Mouse (Mus musculus): Measurements from ENCODE around the gene Olfr1185-ps1. TPM values are rescaled to one million over a fixed set of nuclear protein-coding genes. Genes with fewer than 3 reads are reported as not detected.
"Not testable (repeated sequence)": the region's sequence is repeated elsewhere in the genome, so short reads cannot be mapped to it uniquely, and the experiment has no call there.

Gene Olfr1185-ps1
- not detected in 2 replicates for polyA plus RNA-seq (2015; fragmentation: Nextera tagmentation; extraction: Ambion mirVana)

DNA sequence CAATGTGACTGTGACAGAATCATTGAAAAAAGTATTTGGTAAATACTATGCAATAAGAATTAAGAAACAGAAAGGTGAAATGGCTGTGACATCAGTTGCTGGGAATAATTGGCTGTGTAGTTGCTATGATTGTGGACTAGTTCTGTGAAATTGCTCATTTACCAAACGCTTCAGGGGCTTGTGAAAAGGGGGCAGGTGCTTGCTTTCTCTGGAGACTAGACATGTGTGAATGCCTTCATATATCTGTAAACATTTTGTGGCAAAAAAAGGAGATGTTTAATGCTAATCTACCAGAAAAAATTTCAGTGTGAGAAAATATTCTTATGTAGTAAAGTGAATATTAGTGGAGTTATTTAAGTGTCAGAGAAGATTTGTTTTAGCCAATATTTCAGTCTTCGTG lies at the start of gene Olfr1185-ps1:
TSS of gene Olfr1185-ps1 (plus strand) at position 301 of the 400 bp plus-strand sequence.
- H3K9ac ChIP-seq (ENCODE audit: low read depth, low read length), result no peak within 1 kb of the TSS
- H3K36me3 ChIP-seq (ENCODE audit: control insufficient read depth, insufficient read depth, low read length), result no peaks in the 10 kb centered on the region
- no peak within 1 kb of the TSS for H3K4me3 ChIP-seq (ENCODE audit: low read depth, low read length)
- H3K4me2 ChIP-seq (ENCODE audit: low read length), result no peak within 1 kb of the TSS
- no peaks in the 10 kb centered on the region for H3K9me3 ChIP-seq (replicated peaks; ENCODE audit: control insufficient read depth, low read length, poor library complexity, severe bottlenecking)
- H3K27me3 ChIP-seq (ENCODE audit: control insufficient read depth, insufficient read depth, low read depth, low read length), result no peaks in the 10 kb centered on the region
- H3K4me1 ChIP-seq (ENCODE audit: control insufficient read depth, insufficient read depth, low read length), result no peaks in the 10 kb centered on the region
- WGBS, result 73% methylated on average over 2 of the region's 2 CpGs
- H3K27ac ChIP-seq (ENCODE audit: low read length), result no peak within 1 kb of the TSS
- ATAC-seq, result no peak

DNA sequence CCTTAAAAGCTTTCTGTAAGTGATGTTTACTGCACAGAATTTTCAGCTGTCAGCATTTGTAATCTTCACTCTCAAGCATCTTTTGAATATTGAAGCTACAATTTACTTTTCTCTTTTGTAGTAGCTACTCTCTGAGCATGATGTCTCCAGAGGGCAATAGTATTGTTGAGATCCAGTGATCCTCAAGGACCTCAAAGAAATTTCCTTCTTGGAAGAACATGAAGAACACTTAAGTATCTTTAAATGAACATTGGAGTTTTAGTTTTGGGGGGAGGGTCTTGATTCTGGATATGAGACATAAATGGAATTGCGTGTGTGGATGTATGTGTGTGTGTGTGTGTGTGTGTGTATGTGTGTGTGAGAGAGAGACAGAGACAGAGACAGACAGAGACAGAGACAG lies 44.1 kb upstream of the Olfr1185-ps1 start, which contains the start of gene Gm13757:
TSS of gene Gm13757 (minus strand) at position 101 of the 400 bp plus-strand sequence.
- H3K27ac ChIP-seq (ENCODE audit: low read length), result no peak within 1 kb of the TSS
- no peaks in the 10 kb centered on the region for H3K36me3 ChIP-seq (ENCODE audit: control insufficient read depth, insufficient read depth, low read length)
- no peaks in the 10 kb centered on the region for H3K9me3 ChIP-seq (replicated peaks; ENCODE audit: control insufficient read depth, low read length, poor library complexity, severe bottlenecking)
- H3K4me2 ChIP-seq (ENCODE audit: low read length), result no peak within 1 kb of the TSS
- no peak for ATAC-seq
- H3K9ac ChIP-seq (ENCODE audit: low read depth, low read length), result no peak within 1 kb of the TSS
- H3K4me1 ChIP-seq (ENCODE audit: control insufficient read depth, insufficient read depth, low read length), result no peaks in the 10 kb centered on the region
- H3K27me3 ChIP-seq (ENCODE audit: control insufficient read depth, insufficient read depth, low read depth, low read length), result no peaks in the 10 kb centered on the region
- no peak within 1 kb of the TSS for H3K4me3 ChIP-seq (ENCODE audit: low read depth, low read length)
- 85% methylated on average over 1 of the region's 1 CpGs for WGBS

DNA sequence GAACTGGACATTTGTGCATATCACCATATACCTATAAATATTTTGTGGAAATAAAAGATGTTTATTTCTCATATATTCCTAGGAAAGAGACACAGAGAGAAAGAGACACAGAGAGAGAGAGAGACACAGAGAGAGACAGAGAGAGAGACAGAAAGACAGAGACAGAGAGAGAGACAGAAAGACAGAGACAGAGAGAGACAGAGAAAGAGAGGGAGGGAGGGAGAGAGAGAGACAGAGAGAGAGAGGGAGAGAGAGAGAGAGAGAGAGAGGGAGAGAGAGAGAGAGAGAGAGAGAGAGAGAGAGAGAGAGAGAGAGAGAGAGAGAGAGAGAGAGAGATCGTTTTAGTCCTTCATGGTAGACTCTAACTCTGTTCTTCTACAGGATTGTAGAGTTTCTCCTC lies 38.6 kb upstream of the Olfr1185-ps1 start, which contains the start of gene Olfr1183:
TSS of gene Olfr1183 (plus strand) at position 301 of the 400 bp plus-strand sequence.
- not testable (repeated sequence) for H3K27me3 ChIP-seq (ENCODE audit: control insufficient read depth, insufficient read depth, low read depth, low read length); H3K4me1 ChIP-seq (ENCODE audit: control insufficient read depth, insufficient read depth, low read length); ATAC-seq; H3K9me3 ChIP-seq (replicated peaks; ENCODE audit: control insufficient read depth, low read length, poor library complexity, severe bottlenecking); H3K36me3 ChIP-seq (ENCODE audit: control insufficient read depth, insufficient read depth, low read length); H3K4me2 ChIP-seq (ENCODE audit: low read length); H3K27ac ChIP-seq (ENCODE audit: low read length); H3K4me3 ChIP-seq (ENCODE audit: low read depth, low read length); H3K9ac ChIP-seq (ENCODE audit: low read depth, low read length)
- WGBS, result 83% methylated on average over 1 of the region's 1 CpGs

DNA sequence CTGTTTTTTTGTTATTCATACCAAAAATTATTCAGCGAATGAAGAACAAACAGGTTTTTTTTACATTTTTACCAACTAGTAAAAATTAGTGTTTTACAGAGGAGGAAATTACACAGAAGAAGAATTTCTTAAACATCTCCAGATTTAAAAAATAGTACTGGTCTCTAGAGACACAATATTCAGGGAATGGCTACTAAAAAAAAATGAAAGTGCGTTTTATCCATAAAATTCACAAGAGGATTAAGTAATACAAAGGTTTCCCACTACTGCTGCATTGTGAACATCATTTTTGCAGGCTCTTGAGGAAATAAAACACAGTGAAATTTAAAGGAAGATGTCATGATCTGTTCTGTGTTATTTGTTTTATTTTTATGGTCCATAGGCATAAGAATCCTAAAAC lies 9.8 kb upstream of the Olfr1185-ps1 start, which contains the start of gene Olfr1184:
TSS of gene Olfr1184 (plus strand) at position 301 of the 400 bp plus-strand sequence.
- Histone ChIP-seq H3K9me3 (replicated peaks; ENCODE audit: control insufficient read depth, low read length, poor library complexity, severe bottlenecking) (no peaks in the 10 kb centered on the region), H3K4me3 (ENCODE audit: low read depth, low read length) (no peak within 1 kb of the TSS), H3K36me3 (ENCODE audit: control insufficient read depth, insufficient read depth, low read length) (no peaks in the 10 kb centered on the region), H3K27ac (ENCODE audit: low read length) (no peak within 1 kb of the TSS), H3K27me3 (ENCODE audit: control insufficient read depth, insufficient read depth, low read depth, low read length) (no peaks in the 10 kb centered on the region), H3K4me1 (ENCODE audit: control insufficient read depth, insufficient read depth, low read length) (no peaks in the 10 kb centered on the region), H3K9ac (ENCODE audit: low read depth, low read length) (no peak within 1 kb of the TSS), H3K4me2 (ENCODE audit: low read length) (no peak within 1 kb of the TSS)
- WGBS, result 91% methylated on average over 2 of the region's 2 CpGs
- ATAC-seq, result no peak

DNA sequence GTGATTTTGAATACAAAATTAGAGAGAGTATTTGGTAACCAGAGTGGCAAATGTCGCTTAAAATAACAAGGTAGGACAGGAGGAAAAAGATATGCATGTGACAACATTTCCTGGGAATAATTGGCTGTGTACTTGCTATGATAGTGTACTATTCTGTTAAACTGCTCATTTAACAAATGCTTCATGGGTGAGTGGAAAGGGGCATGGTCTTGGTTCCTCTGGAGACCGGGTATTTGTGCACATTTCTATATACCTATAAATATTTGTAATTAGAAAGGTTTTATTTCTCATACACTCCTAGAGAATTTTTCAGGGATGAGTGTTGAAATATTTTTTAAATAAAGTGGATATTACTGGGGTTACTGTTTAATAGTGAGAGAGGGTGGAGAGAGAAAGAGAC lies 25.1 kb downstream of the Olfr1185-ps1 start, which contains the start of gene Olfr1186:
TSS of gene Olfr1186 (plus strand) at position 301 of the 400 bp plus-strand sequence.
- Histone ChIP-seq H3K4me3 (ENCODE audit: low read depth, low read length) (no peak within 1 kb of the TSS), H3K27ac (ENCODE audit: low read length) (no peak within 1 kb of the TSS), H3K27me3 (ENCODE audit: control insufficient read depth, insufficient read depth, low read depth, low read length) (no peaks in the 10 kb centered on the region), H3K9ac (ENCODE audit: low read depth, low read length) (no peak within 1 kb of the TSS), H3K9me3 (replicated peaks; ENCODE audit: control insufficient read depth, low read length, poor library complexity, severe bottlenecking) (no peaks in the 10 kb centered on the region), H3K4me1 (ENCODE audit: control insufficient read depth, insufficient read depth, low read length) (no peaks in the 10 kb centered on the region), H3K4me2 (ENCODE audit: low read length) (no peak within 1 kb of the TSS), H3K36me3 (ENCODE audit: control insufficient read depth, insufficient read depth, low read length) (no peaks in the 10 kb centered on the region)
- 89% methylated on average over 2 of the region's 2 CpGs for WGBS
- ATAC-seq, result no peak

DNA sequence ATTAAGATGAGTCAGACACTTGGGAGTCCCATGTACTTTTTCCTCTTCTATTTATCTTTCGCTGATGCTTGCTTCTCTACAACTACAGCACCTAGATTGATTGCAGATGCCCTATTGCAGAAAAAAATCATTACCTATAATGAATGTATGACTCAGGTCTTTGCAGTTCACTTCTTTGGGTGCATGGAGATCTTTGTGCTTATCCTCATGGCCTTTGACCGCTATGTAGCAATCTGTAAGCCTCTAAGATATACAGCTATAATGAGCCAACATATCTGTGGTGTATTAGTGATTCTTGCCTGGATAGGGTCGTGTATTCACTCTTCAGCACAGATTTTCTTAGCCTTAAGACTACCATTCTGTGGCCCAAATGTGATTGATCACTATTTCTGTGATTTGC lies 32.6 kb downstream of the Olfr1185-ps1 start:
- no peak overlapping the region for H3K4me2 ChIP-seq (ENCODE audit: low read length)
- H3K27ac ChIP-seq (ENCODE audit: low read length), result no peak overlapping the region
- no peaks in the 10 kb centered on the region for H3K9me3 ChIP-seq (replicated peaks; ENCODE audit: control insufficient read depth, low read length, poor library complexity, severe bottlenecking)
- ATAC-seq, result no peak
- H3K27me3 ChIP-seq (ENCODE audit: control insufficient read depth, insufficient read depth, low read depth, low read length), result no peaks in the 10 kb centered on the region
- 74% methylated on average over 3 of the region's 3 CpGs for WGBS
- no peaks in the 10 kb centered on the region for H3K4me1 ChIP-seq (ENCODE audit: control insufficient read depth, insufficient read depth, low read length)
- H3K36me3 ChIP-seq (ENCODE audit: control insufficient read depth, insufficient read depth, low read length), result no peaks in the 10 kb centered on the region
- no peak overlapping the region for H3K9ac ChIP-seq (ENCODE audit: low read depth, low read length)
- no peak overlapping the region for H3K4me3 ChIP-seq (ENCODE audit: low read depth, low read length)

Other genes starting within 250 kb of the Olfr1185-ps1 start
- not detected in 2 replicates for gene Olfr1173, start 213.4 kb upstream of the Olfr1185-ps1 start, polyA plus RNA-seq (2015; fragmentation: Nextera tagmentation; extraction: Ambion mirVana)
- not detected in 2 replicates for gene Olfr1174-ps, start 178.2 kb upstream of the Olfr1185-ps1 start, polyA plus RNA-seq (2015; fragmentation: Nextera tagmentation; extraction: Ambion mirVana)
- not detected in 2 replicates for gene Olfr1175-ps, start 166.1 kb upstream of the Olfr1185-ps1 start, polyA plus RNA-seq (2015; fragmentation: Nextera tagmentation; extraction: Ambion mirVana)
- not detected in 2 replicates for gene Olfr1176, start 156.6 kb upstream of the Olfr1185-ps1 start, polyA plus RNA-seq (2015; fragmentation: Nextera tagmentation; extraction: Ambion mirVana)
- not detected in 2 replicates for gene Olfr1177-ps, start 146.8 kb upstream of the Olfr1185-ps1 start, polyA plus RNA-seq (2015; fragmentation: Nextera tagmentation; extraction: Ambion mirVana)
- not detected in 2 replicates for gene Olfr1178, start 106.3 kb upstream of the Olfr1185-ps1 start, polyA plus RNA-seq (2015; fragmentation: Nextera tagmentation; extraction: Ambion mirVana)
- not detected in 2 replicates for gene Olfr1179, start 86.9 kb upstream of the Olfr1185-ps1 start, polyA plus RNA-seq (2015; fragmentation: Nextera tagmentation; extraction: Ambion mirVana)
- not detected in 2 replicates for gene Olfr1180, start 74.2 kb upstream of the Olfr1185-ps1 start, polyA plus RNA-seq (2015; fragmentation: Nextera tagmentation; extraction: Ambion mirVana)
- gene Olfr1181, start 67.1 kb upstream of the Olfr1185-ps1 start, polyA plus RNA-seq (2015; fragmentation: Nextera tagmentation; extraction: Ambion mirVana), result not detected in 2 replicates
- gene Gm13757, start 44.2 kb upstream of the Olfr1185-ps1 start, polyA plus RNA-seq (2015; fragmentation: Nextera tagmentation; extraction: Ambion mirVana), result not detected in 2 replicates
- gene Olfr1183, start 38.5 kb upstream of the Olfr1185-ps1 start, polyA plus RNA-seq (2015; fragmentation: Nextera tagmentation; extraction: Ambion mirVana), result not detected in 2 replicates
- gene Olfr1184, start 9.7 kb upstream of the Olfr1185-ps1 start, polyA plus RNA-seq (2015; fragmentation: Nextera tagmentation; extraction: Ambion mirVana), result not detected in 2 replicates
- not detected in 2 replicates for gene Olfr1186, start 25.2 kb downstream of the Olfr1185-ps1 start, polyA plus RNA-seq (2015; fragmentation: Nextera tagmentation; extraction: Ambion mirVana)
- gene Olfr1188, start 63.6 kb downstream of the Olfr1185-ps1 start, polyA plus RNA-seq (2015; fragmentation: Nextera tagmentation; extraction: Ambion mirVana), result not detected in 2 replicates
- gene Olfr1189, start 93.1 kb downstream of the Olfr1185-ps1 start, polyA plus RNA-seq (2015; fragmentation: Nextera tagmentation; extraction: Ambion mirVana), result not detected in 2 replicates
- not detected in 2 replicates for gene Olfr1191-ps1, start 147.2 kb downstream of the Olfr1185-ps1 start, polyA plus RNA-seq (2015; fragmentation: Nextera tagmentation; extraction: Ambion mirVana)
- not detected in 2 replicates for gene Olfr1192-ps1, start 155.2 kb downstream of the Olfr1185-ps1 start, polyA plus RNA-seq (2015; fragmentation: Nextera tagmentation; extraction: Ambion mirVana)
- not detected in 2 replicates for gene Olfr1193, start 182.3 kb downstream of the Olfr1185-ps1 start, polyA plus RNA-seq (2015; fragmentation: Nextera tagmentation; extraction: Ambion mirVana)
- gene Olfr1195, start 195.9 kb downstream of the Olfr1185-ps1 start, polyA plus RNA-seq (2015; fragmentation: Nextera tagmentation; extraction: Ambion mirVana), result not detected in 2 replicates
- gene Olfr1196, start 211.3 kb downstream of the Olfr1185-ps1 start, polyA plus RNA-seq (2015; fragmentation: Nextera tagmentation; extraction: Ambion mirVana), result not detected in 2 replicates
- not detected in 2 replicates for gene Olfr1197, start 239.0 kb downstream of the Olfr1185-ps1 start, polyA plus RNA-seq (2015; fragmentation: Nextera tagmentation; extraction: Ambion mirVana)